ENCODE assay signal across 8 mouse cellular contexts in the genomic region with DNA sequence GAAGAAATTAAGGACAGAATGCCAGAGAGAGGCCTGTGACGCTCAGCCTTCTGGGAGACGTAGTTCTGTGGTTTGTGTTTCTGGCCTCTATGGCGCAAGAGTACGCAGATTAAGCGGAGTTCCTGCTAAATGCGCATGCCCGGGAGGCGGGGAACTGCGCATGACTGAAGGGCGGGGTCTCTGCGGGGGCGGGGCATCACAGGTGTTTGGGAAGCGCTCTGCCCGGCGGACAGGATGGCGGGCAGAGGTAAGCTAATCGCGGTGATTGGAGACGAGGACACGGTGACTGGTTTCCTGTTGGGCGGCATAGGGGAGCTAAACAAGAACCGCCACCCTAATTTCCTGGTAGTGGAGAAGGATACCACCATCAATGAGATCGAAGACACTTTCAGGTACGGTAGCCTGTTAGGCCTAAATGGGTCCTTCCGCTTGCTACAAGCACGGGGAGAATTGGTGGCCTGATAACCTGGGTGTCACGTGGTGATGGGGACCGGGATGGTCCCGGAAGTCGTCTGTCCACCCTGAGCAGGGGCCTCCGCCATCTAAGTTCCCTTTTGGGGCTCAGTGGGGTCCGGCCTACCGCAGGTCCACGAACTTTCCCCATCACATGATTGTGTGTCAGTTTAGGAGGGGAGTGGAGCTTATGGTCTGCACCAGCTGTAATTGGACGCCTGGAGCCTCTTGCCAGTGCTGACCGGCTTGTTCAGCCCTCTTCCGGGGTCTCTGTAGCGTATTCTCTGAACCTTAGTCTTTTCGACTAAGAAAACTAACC. TPM values are rescaled to one million over a fixed set of nuclear protein-coding genes. Genes with fewer than 3 reads are reported as not detected.
DNase-seq lines count a peak whose midpoint lies in the region; ATAC-seq and TF ChIP-seq lines count a peak whose summit lies in the region.

A gene (plus strand): TSS at position 136 of the 772 bp plus-strand sequence.

- peak; percentile 96 for ATAC-seq in erythroid progenitor cell, adult 5-6 weeks (replicated peaks; ENCODE audit: low FRiP score, poor library complexity, severe bottlenecking)
- peak; percentile 93 for ATAC-seq in heart, embryonic 12.5 days (ENCODE audit: insufficient number of reproducible peaks, low FRiP score)
- ATAC-seq in kidney, postnatal 0 days (replicated peaks; ENCODE audit: low FRiP score, low read depth): peak; percentile 93
- peak; percentile 93 for ATAC-seq in liver, embryonic 11.5 days (replicated peaks; ENCODE audit: low FRiP score)
- ATAC-seq in stomach, embryonic 14.5 days (ENCODE audit: insufficient number of reproducible peaks, insufficient read depth, low FRiP score, low read depth): peak; percentile 92

- H3K27me3 ChIP-seq in heart, embryonic 12.5 days (replicated peaks): no peaks in the 10 kb centered on the region
- H3K27me3 ChIP-seq in kidney, postnatal 0 days (ENCODE audit: insufficient read depth, low read length): no peaks in the 10 kb centered on the region
- H3K27me3 ChIP-seq in liver, embryonic 11.5 days (replicated peaks; ENCODE audit: control insufficient read depth, insufficient read depth, low read length): no peaks in the 10 kb centered on the region
- H3K27me3 ChIP-seq in stomach, embryonic 14.5 days (ENCODE audit: control insufficient read depth, insufficient read depth, low read length): no peaks in the 10 kb centered on the region

- TF ChIP-seq CTCF in kidney, postnatal 0 days (IDR thresholded peaks at IDR 0.05; ENCODE audit: low read depth): 0 out of 2 replicates have a peak, but pooled peaks have one; percentile 4

- H3K4me2 ChIP-seq in heart, embryonic 12.5 days: peak within 1 kb of the TSS; percentile 79
- peak within 1 kb of the TSS; percentile 68 for H3K4me2 ChIP-seq in kidney, postnatal 0 days (ENCODE audit: low read length)
- peak within 1 kb of the TSS; percentile 77 for H3K4me2 ChIP-seq in liver, embryonic 11.5 days
- H3K4me2 ChIP-seq in stomach, embryonic 14.5 days (replicated peaks; ENCODE audit: low read depth, low read length): peak within 1 kb of the TSS; percentile 64

- peaks cover 20% of the 10 kb centered on the region for H3K36me3 ChIP-seq in heart, embryonic 12.5 days
- peaks cover 11% of the 10 kb centered on the region; the same call in 1 of the 2 replicates for H3K36me3 ChIP-seq in kidney, postnatal 0 days (ENCODE audit: insufficient read depth, low read length)
- H3K36me3 ChIP-seq in liver, embryonic 11.5 days (ENCODE audit: control insufficient read depth, insufficient read depth, low read length): peaks cover 16% of the 10 kb centered on the region; the same call in 1 of the 2 replicates
- peaks cover 8% of the 10 kb centered on the region for H3K36me3 ChIP-seq in stomach, embryonic 14.5 days (ENCODE audit: control insufficient read depth, insufficient read depth, low read length)

- no peaks in the 10 kb centered on the region for H3K9me3 ChIP-seq in heart, embryonic 12.5 days (replicated peaks)
- no peaks in the 10 kb centered on the region for H3K9me3 ChIP-seq in kidney, postnatal 0 days (replicated peaks; ENCODE audit: low read length)
- H3K9me3 ChIP-seq in liver, embryonic 11.5 days (ENCODE audit: control insufficient read depth, low read length): no peaks in the 10 kb centered on the region
- no peaks in the 10 kb centered on the region for H3K9me3 ChIP-seq in stomach, embryonic 14.5 days (ENCODE audit: control insufficient read depth, low read depth, low read length)

- peak within 1 kb of the TSS; percentile 34 for H3K27ac ChIP-seq in heart, embryonic 12.5 days (ENCODE audit: poor library complexity, severe bottlenecking)
- H3K27ac ChIP-seq in kidney, postnatal 0 days: peak within 1 kb of the TSS; percentile 85
- peak within 1 kb of the TSS; percentile 54; the same call in 1 of the 2 replicates for H3K27ac ChIP-seq in liver, embryonic 11.5 days (ENCODE audit: low read depth, low read length)
- H3K27ac ChIP-seq in stomach, embryonic 14.5 days (ENCODE audit: low read length): peak within 1 kb of the TSS; percentile 39; the same call in 1 of the 2 replicates

- H3K4me3 ChIP-seq in heart, embryonic 12.5 days: peak within 1 kb of the TSS; percentile 79
- peak within 1 kb of the TSS; percentile 64 for H3K4me3 ChIP-seq in kidney, postnatal 0 days (replicated peaks; ENCODE audit: low read depth, low read length)
- peak within 1 kb of the TSS; percentile 60 for H3K4me3 ChIP-seq in liver, embryonic 11.5 days (ENCODE audit: low read depth, low read length)
- H3K4me3 ChIP-seq in stomach, embryonic 14.5 days (ENCODE audit: low read depth, low read length): peak within 1 kb of the TSS; percentile 68

- peaks cover 11% of the 10 kb centered on the region for H3K4me1 ChIP-seq in heart, embryonic 12.5 days (replicated peaks)
- no peaks in the 10 kb centered on the region for H3K4me1 ChIP-seq in kidney, postnatal 0 days (replicated peaks; ENCODE audit: insufficient read depth, low read length)
- peaks cover 6% of the 10 kb centered on the region; the same call in 1 of the 2 replicates for H3K4me1 ChIP-seq in liver, embryonic 11.5 days (replicated peaks; ENCODE audit: control insufficient read depth, insufficient read depth, low read length)
- peaks cover 7% of the 10 kb centered on the region; the same call in 1 of the 2 replicates for H3K4me1 ChIP-seq in stomach, embryonic 14.5 days (ENCODE audit: control insufficient read depth, insufficient read depth, low read length)

- WGBS in heart, embryonic 12.5 days: under 1% methylated on average over 39 of the region's 39 CpGs
- under 1% methylated on average over 39 of the region's 39 CpGs for WGBS in kidney, postnatal 0 days
- under 1% methylated on average over 39 of the region's 39 CpGs for WGBS in liver, embryonic 11.5 days
- WGBS in stomach, embryonic 14.5 days: under 1% methylated on average over 39 of the region's 39 CpGs

- peak within 1 kb of the TSS; percentile 84 for H3K9ac ChIP-seq in heart, embryonic 12.5 days
- H3K9ac ChIP-seq in kidney, postnatal 0 days (ENCODE audit: low read depth, low read length): peak within 1 kb of the TSS; percentile 50
- H3K9ac ChIP-seq in liver, embryonic 11.5 days (ENCODE audit: low read depth, low read length): peak within 1 kb of the TSS; percentile 70
- peak within 1 kb of the TSS; percentile 52 for H3K9ac ChIP-seq in stomach, embryonic 14.5 days (replicated peaks; ENCODE audit: low read depth, low read length)

- DNase-seq in CD4-positive helper T cell, adult 2 months (ENCODE audit: low read depth, low spot score): peak; percentile 96
- peak; percentile 92 for DNase-seq in brain, embryonic 18.5 days (ENCODE audit: low read depth, low spot score)
- peak; percentile 98 for DNase-seq in kidney, postnatal 0 days (ENCODE audit: low spot score)
- DNase-seq in liver, embryonic 11.5 days (ENCODE audit: low spot score): peak; percentile 93
- peak; percentile 97 for DNase-seq in naive thymus-derived CD4-positive, alpha-beta T cell, adult 2 months (ENCODE audit: low read depth)

RNA-seq across cellular contexts. Expression of the gene that starts here (rescaled TPM):
- total RNA-seq in erythroid progenitor cell, adult 5-6 weeks (2015; ENCODE audit: low replicate concordance): 66.7 and 71.7 TPM in 2 replicates
- total RNA-seq in erythroid progenitor cell, adult 5-6 weeks (2017; ENCODE audit: low replicate concordance): 24.1 and 45.5 TPM in 2 replicates
- polyA plus RNA-seq in heart, embryonic 12.5 days (2016; fragmentation: Nextera tagmentation; extraction: Ambion mirVana): 175 and 189 TPM in 2 replicates
- polyA plus RNA-seq in kidney, postnatal 0 days (2015; fragmentation: Nextera tagmentation; extraction: Ambion mirVana): 461 and 485 TPM in 2 replicates
- polyA plus RNA-seq in liver, embryonic 11.5 days (2014; fragmentation: Nextera tagmentation; extraction: Ambion mirVana): 223 and 247 TPM in 2 replicates
- 235 and 266 TPM in 2 replicates for polyA plus RNA-seq in stomach, embryonic 14.5 days (2014; fragmentation: Nextera tagmentation; extraction: Ambion mirVana)

Comparison
In these comparisons a context has a peak if more than half of its experiments do, and no peak if none do; other contexts are left out.
1. Peak in every context shown above with its lines: DNase-seq, ATAC-seq, H3K4me3 ChIP-seq and H3K27ac ChIP-seq.
2. H3K27ac ChIP-seq: peak in every context shown above with its lines; median percentile 85 in kidney, postnatal 0 days; 54 in liver, embryonic 11.5 days; 39 in stomach, embryonic 14.5 days; 34 in heart, embryonic 12.5 days.